Mouse (Mus musculus) heart, adult 2 months (tissue): Measurements from ENCODE around the gene Tvp23b. TPM values are rescaled to one million over a fixed set of nuclear protein-coding genes. Genes with fewer than 3 reads are reported as not detected.

Experiments used
- DNase-seq, 2 experiments: peaks; one replicate each; pipeline ENCODE4 v3.0.0; 2021
- H3K27ac ChIP-seq: fragments of 200-600 bp; 2 replicates; pipeline ENCODE4 v1.8.1; 2022
- H3K27me3 ChIP-seq: fragments of 200-500 bp; 2 replicates; pipeline ENCODE4 v1.6.1; 2012; ENCODE audit warnings: mild to moderate bottlenecking, low read length, inconsistent platforms, mixed read lengths; ENCODE audit not compliant: control insufficient read depth, insufficient read depth
- H3K36me3 ChIP-seq: fragments of 200-500 bp; 2 replicates; pipeline ENCODE4 v1.6.1; 2012; ENCODE audit warnings: low read length, inconsistent platforms; ENCODE audit not compliant: control insufficient read depth, insufficient read depth
- H3K4me1 ChIP-seq: fragments of 200-500 bp; 2 replicates; pipeline ENCODE4 v1.6.1; 2011; ENCODE audit warnings: low read length; ENCODE audit not compliant: control insufficient read depth, insufficient read depth
- H3K4me3 ChIP-seq: fragments of 200-600 bp; 2 replicates; pipeline ENCODE4 v1.8.1; 2022
- H3K79me2 ChIP-seq: fragments of 200-500 bp; replicated peaks from 2 replicates; pipeline ENCODE4 v1.6.1; 2012; ENCODE audit warnings: mild to moderate bottlenecking, inconsistent platforms, low read length, moderate library complexity, mixed read lengths; ENCODE audit not compliant: control insufficient read depth, insufficient read depth
- H3K9ac ChIP-seq: fragments of 200-500 bp; 2 replicates; pipeline ENCODE4 v1.6.1; 2012; ENCODE audit warnings: low read depth, mild to moderate bottlenecking, control low read depth, inconsistent platforms, low read length, mixed read lengths
- CTCF ChIP-seq: fragments of 200-600 bp; IDR thresholded peaks from 2 replicates; pipeline ENCODE4 v1.8.1; 2022; ENCODE audit warnings: antibody characterized with exemption, mild to moderate bottlenecking, moderate library complexity
- EP300 ChIP-seq: fragments of 200-500 bp; IDR thresholded peaks from 2 replicates; pipeline ENCODE4 v1.6.1; 2011; ENCODE audit warnings: low read depth, low read length, control low read depth; ENCODE audit not compliant: insufficient read depth
- POLR2A ChIP-seq: fragments of 200-500 bp; IDR thresholded peaks from 2 replicates; pipeline ENCODE4 v1.6.1; 2011; ENCODE audit warnings: mild to moderate bottlenecking, low read depth, low read length, control low read depth; ENCODE audit not compliant: insufficient read depth
- WGBS: fragments of 180-500 bp; shearing (Covaris S2); methylation state at CpG from one replicate; pipeline ENCODE4 v1.1.7; 2018; 5-methylcytosine and 5-hydroxymethylcytosine counted together
- intact Hi-C: fragments of 180-260 bp; cut with DNase I; formaldehyde crosslinking; loops from one replicate; pipeline ENCODE4 v1.15.1; 2025
- polyA plus RNA-seq: library from polyadenylated mRNA; depleted of rRNA; stranded (reverse); fragments of >200 nt; gene quantifications from 2 replicates; pipeline ENCODE4 v1.2.3, GENCODE M21; 2012
- total RNA-seq, 2 experiments: library from RNA; stranded (reverse); gene quantifications; 2 replicates each; pipeline ENCODE4 v1.2.3; 2021

Gene Tvp23b
- total and polyA plus RNA-seq, 3 experiments = 9.7 to 24.5 (median 21.9) TPM

DNA sequence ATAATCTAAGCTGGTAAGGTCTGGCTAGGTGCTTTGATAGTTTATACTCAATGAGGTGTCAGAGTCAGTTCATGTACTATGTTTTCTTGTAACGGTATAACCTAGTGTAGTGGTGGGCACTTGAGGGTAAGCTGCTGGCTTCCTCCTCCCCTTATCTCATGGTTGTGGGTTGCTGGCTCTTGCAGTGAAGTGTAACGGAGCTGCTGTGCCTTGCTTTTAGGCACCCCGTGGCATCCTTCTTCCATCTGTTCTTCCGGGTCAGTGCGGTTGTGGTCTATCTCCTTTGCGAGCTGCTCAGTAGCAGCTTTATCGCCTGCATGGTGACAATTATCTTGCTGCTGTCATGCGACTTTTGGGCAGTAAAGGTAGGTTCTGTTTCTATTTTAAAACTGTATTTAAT is 4.2 kb downstream of the Tvp23b start:
- H3K4me1 ChIP-seq = no peaks in the 10 kb centered on the region; the same call in 1 of the 2 replicates
- no peak overlapping the region for H3K9ac ChIP-seq
- no peak for TF ChIP-seq EP300
- TF ChIP-seq CTCF = no peak
- TF ChIP-seq POLR2A = no peak
- intact Hi-C loops = no loop called here
- no peaks in the 10 kb centered on the region for H3K79me2 ChIP-seq
- no peaks in the 10 kb centered on the region for H3K36me3 ChIP-seq
- WGBS = 87% methylated on average over 8 of the region's 8 CpGs
- no peak overlapping the region for H3K27ac ChIP-seq
- H3K27me3 ChIP-seq = no peaks in the 10 kb centered on the region
- H3K4me3 ChIP-seq = no peak overlapping the region
- no peak for DNase-seq

DNA sequence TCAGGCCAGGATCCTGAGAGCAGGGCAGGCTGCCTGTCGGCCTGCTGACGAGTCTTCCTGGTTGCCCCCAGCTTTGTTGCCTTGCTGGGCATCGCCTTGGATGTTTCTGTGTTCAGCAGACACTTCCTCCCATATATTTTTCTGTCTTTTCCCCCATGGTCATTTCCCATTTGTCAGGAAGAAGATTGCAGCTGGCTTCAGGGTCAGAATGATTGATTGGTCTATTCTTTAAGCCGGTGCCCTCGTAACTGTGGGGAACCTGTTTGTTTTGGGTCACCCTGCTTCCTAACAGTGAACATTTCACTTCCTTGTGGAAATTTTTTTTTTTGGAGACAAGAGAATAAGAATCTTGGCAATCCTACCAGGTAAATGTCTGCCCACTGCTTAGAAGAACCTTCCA is 6.1 kb downstream of the Tvp23b start:
- WGBS = 62% methylated on average over 5 of the region's 5 CpGs
- Histone ChIP-seq H3K27me3 (no peaks in the 10 kb centered on the region), H3K27ac (no peak overlapping the region), H3K36me3 (no peaks in the 10 kb centered on the region), H3K4me1 (no peaks in the 10 kb centered on the region), H3K4me3 (no peak overlapping the region), H3K79me2 (no peaks in the 10 kb centered on the region), H3K9ac (no peak overlapping the region)
- no peak for DNase-seq
- intact Hi-C loops = no loop called here
- TF ChIP-seq POLR2A (no peak), CTCF (no peak), EP300 (no peak)

DNA sequence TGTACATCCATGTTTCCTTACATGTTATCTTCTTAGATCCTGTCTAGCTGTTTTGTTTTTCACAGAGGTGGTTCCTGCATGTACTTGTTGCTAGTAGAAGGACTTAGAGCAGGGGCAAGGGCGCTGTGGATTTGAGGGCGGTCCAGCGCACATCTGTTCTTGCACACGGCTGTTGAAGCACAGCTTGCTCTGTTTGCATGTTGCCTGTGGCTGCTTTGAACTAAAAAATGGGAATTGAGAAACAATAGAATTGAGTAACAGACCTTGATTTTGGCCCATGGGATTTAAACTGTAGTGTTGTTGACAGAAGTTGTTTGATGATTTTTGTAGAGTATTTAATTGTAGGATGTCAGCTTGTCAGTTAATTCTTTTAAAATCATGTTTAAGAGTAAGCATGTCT is 11.5 kb downstream of the Tvp23b start:
- H3K27ac ChIP-seq = no peak overlapping the region
- no peaks in the 10 kb centered on the region for H3K27me3 ChIP-seq
- H3K4me3 ChIP-seq = no peak overlapping the region
- H3K36me3 ChIP-seq = no peaks in the 10 kb centered on the region
- no peaks in the 10 kb centered on the region for H3K79me2 ChIP-seq
- H3K9ac ChIP-seq = no peak overlapping the region
- 87% methylated on average over 4 of the region's 4 CpGs for WGBS
- TF ChIP-seq CTCF = no peak
- no peak for TF ChIP-seq POLR2A
- no peak for TF ChIP-seq EP300
- intact Hi-C loops = no loop called here
- DNase-seq = no peak
- no peaks in the 10 kb centered on the region for H3K4me1 ChIP-seq

GRCm38 (mm10) chr11:62891763-62892162 is 12.5 kb downstream of the Tvp23b start:
- WGBS = 92% methylated on average over 11 of the region's 11 CpGs
- TF ChIP-seq CTCF = no peak
- no peak for TF ChIP-seq POLR2A
- no peak for TF ChIP-seq EP300
- H3K4me3 ChIP-seq = no peak overlapping the region
- H3K27ac ChIP-seq = no peak overlapping the region
- DNase-seq = no peak
- H3K79me2 ChIP-seq = no peaks in the 10 kb centered on the region
- intact Hi-C loops = no loop called here
- H3K27me3 ChIP-seq = no peaks in the 10 kb centered on the region
- H3K4me1 ChIP-seq = no peaks in the 10 kb centered on the region
- H3K9ac ChIP-seq = no peak overlapping the region
- H3K36me3 ChIP-seq = no peaks in the 10 kb centered on the region

DNA sequence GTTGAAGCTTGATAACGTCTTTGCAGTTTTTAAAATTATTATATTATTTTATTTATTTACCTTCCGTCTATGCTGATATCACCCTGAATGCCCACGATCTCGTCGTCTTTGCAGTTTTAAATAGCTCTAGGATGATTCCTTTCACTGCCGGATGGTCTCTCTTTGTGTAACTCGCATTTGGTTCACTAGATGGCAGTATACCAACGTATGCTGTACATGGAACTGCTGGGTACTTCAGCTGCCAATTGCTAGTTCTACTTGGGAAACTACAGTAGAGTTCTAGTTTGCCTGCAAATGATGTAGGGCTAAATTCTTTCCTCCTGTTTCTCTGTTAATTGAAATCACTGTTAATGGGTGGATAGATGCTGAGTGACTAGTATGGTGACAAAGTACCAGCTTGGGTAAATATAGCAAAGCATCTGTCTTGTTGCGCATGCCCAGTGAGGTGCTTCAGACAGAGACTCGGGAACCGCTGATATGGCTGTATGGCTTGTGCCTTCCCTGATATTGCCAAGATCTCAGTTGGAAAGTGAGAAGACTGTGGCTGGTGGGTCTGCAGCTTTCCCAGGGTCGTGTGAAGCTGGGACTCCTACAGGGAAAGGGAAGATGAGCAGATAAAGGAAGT is 22.6 kb downstream of the Tvp23b start:
- no peak overlapping the region for H3K4me3 ChIP-seq
- WGBS = 22% methylated on average over 12 of the region's 12 CpGs
- no peaks in the 10 kb centered on the region for H3K27me3 ChIP-seq
- H3K79me2 ChIP-seq = no peaks in the 10 kb centered on the region
- H3K9ac ChIP-seq = no peak overlapping the region
- TF ChIP-seq POLR2A = no peak
- no peak for TF ChIP-seq EP300
- peak; percentile 92 for TF ChIP-seq CTCF
- no peaks in the 10 kb centered on the region for H3K36me3 ChIP-seq
- no peaks in the 10 kb centered on the region for H3K4me1 ChIP-seq
- intact Hi-C loops = loop anchor here (5.0 kb wide), 1 partner anchor 270 kb away; no protein-coding TSS in a partner anchor
- no peak overlapping the region for H3K27ac ChIP-seq
- peak in 1 of 2 experiments; percentile 35 for DNase-seq

GRCm38 (mm10) chr11:62903871-62904495 is 24.7 kb downstream of the Tvp23b start:
- Histone ChIP-seq H3K9ac (no peak overlapping the region), H3K4me3 (no peak overlapping the region), H3K4me1 (no peaks in the 10 kb centered on the region), H3K27ac (no peak overlapping the region), H3K79me2 (no peaks in the 10 kb centered on the region), H3K27me3 (no peaks in the 10 kb centered on the region), H3K36me3 (no peaks in the 10 kb centered on the region)
- intact Hi-C loops = loop anchor here (5.0 kb wide), 1 partner anchor 268 kb away; no protein-coding TSS in a partner anchor
- no peak for DNase-seq
- no peak for TF ChIP-seq EP300
- TF ChIP-seq POLR2A = no peak
- no peak for TF ChIP-seq CTCF
- 71% methylated on average over 6 of the region's 6 CpGs for WGBS
